Mouse (Mus musculus) hindbrain, postnatal 0 days (tissue): Measurements from ENCODE around the gene Calhm4. TPM values are rescaled to one million over a fixed set of nuclear protein-coding genes. Genes with fewer than 3 reads are reported as not detected.

Experiments
- ATAC-seq: fragments of 200-750 bp; cut with Nextera tagmentation; 2 replicates; pipeline ENCODE4 v1.8.0; 2017; ENCODE audit warnings: mild to moderate bottlenecking, moderate TSS enrichment, moderate library complexity
- DNase-seq: peaks from one replicate; pipeline ENCODE4 v3.0.0-alpha.2; 2015; ENCODE audit warnings: low spot score
- H3K27ac ChIP-seq: fragments of 300-500 bp; sonication (generic); 2 replicates; pipeline ENCODE4 v1.5.1; 2014; ENCODE audit warnings: mild to moderate bottlenecking
- H3K27me3 ChIP-seq: fragments of 300-500 bp; sonication (generic); 2 replicates; pipeline ENCODE4 v1.6.1; 2014; ENCODE audit warnings: low read length, mixed read lengths; ENCODE audit not compliant: insufficient read depth
- H3K36me3 ChIP-seq: fragments of 300-500 bp; sonication (generic); 2 replicates; pipeline ENCODE4 v1.6.1; 2014; ENCODE audit warnings: low read length, mixed read lengths; ENCODE audit not compliant: insufficient read depth
- H3K4me1 ChIP-seq: fragments of 300-500 bp; sonication (generic); 2 replicates; pipeline ENCODE4 v1.6.1; 2014; ENCODE audit warnings: antibody characterized with exemption, low read length, mixed read lengths; ENCODE audit not compliant: insufficient read depth
- H3K4me2 ChIP-seq: fragments of 300-500 bp; sonication (generic); 2 replicates; pipeline ENCODE4 v1.6.1; 2014; ENCODE audit warnings: low read depth, mild to moderate bottlenecking, low read length, moderate library complexity, mixed read lengths
- H3K4me3 ChIP-seq: fragments of 300-500 bp; sonication (generic); 2 replicates; pipeline ENCODE4 v1.5.1; 2014; ENCODE audit warnings: low read length
- H3K9ac ChIP-seq: fragments of 300-500 bp; sonication (generic); replicated peaks from 2 replicates; pipeline ENCODE4 v1.6.1; 2014; ENCODE audit warnings: mild to moderate bottlenecking, low read length, moderate library complexity, mixed read lengths
- H3K9me3 ChIP-seq: fragments of 300-500 bp; sonication (generic); 2 replicates; pipeline ENCODE4 v1.6.1; 2016; ENCODE audit warnings: low read length, mixed read lengths
- CTCF ChIP-seq: IDR thresholded peaks from 2 replicates; pipeline ENCODE4 v1.5.1; 2016; ENCODE audit warnings: antibody characterized with exemption, control low read depth, low read depth
- WGBS: fragments of 180-500 bp; shearing (Covaris S2); extraction: QIAGEN DNeasy Blood & Tissue Kit; methylation state at CpG from one replicate; pipeline ENCODE4 v1.1.7; 2014; 5-methylcytosine and 5-hydroxymethylcytosine counted together
- polyA plus RNA-seq: library from polyadenylated mRNA; unstranded; fragments of >200 nt; fragmentation: Nextera tagmentation; extraction: Ambion mirVana; gene quantifications from 2 replicates; pipeline ENCODE4 v1.2.1, GENCODE M21; 2015
- total RNA-seq: library from RNA; depleted of rRNA; stranded (reverse); fragments of >200 nt; gene quantifications from 2 replicates; pipeline ENCODE4 v1.2.3, GENCODE M21; 2014; rRNA removed

Gene Calhm4
- total RNA-seq: not detected in 2 replicates
- polyA plus RNA-seq: not detected in 2 replicates

GRCm38 (mm10) chr10:34044210-34044609 is at the start of gene Calhm4:
TSS of gene Calhm4 (minus strand) at chr10:34044310.
- Histone ChIP-seq H3K4me1 (no peaks in the 10 kb centered on the region), H3K27me3 (no peaks in the 10 kb centered on the region), H3K4me2 (no peak within 1 kb of the TSS), H3K27ac (no peak within 1 kb of the TSS), H3K36me3 (no peaks in the 10 kb centered on the region), H3K9me3 (no peaks in the 10 kb centered on the region), H3K4me3 (no peak within 1 kb of the TSS), H3K9ac (no peak within 1 kb of the TSS)
- ATAC-seq (no peak), DNase-seq (no peak)
- TF ChIP-seq CTCF: no peak
- WGBS: 85% methylated on average over 5 of the region's 5 CpGs

- H3K4me1 ChIP-seq: peaks cover 3% of the 10 kb centered on the region; the same call in 1 of the 2 replicates
Observed at GRCm38 (mm10) chr10:34091888-34092287, 47.8 kb upstream of the Calhm4 start.

GRCm38 (mm10) chr10:34090481-34090880 is 46.4 kb upstream of the Calhm4 start:
- Histone ChIP-seq H3K27me3 (no peaks in the 10 kb centered on the region), H3K4me3 (no peak overlapping the region), H3K36me3 (no peaks in the 10 kb centered on the region), H3K4me1 (no peaks in the 10 kb centered on the region; the same call in 1 of the 2 replicates), H3K27ac (no peak overlapping the region), H3K9ac (no peak overlapping the region), H3K9me3 (no peaks in the 10 kb centered on the region), H3K4me2 (no peak overlapping the region)
- no peak for TF ChIP-seq CTCF
- WGBS: 83% methylated on average over 1 of the region's 1 CpGs
- DNase-seq (peak; percentile 18), ATAC-seq (no peak)

More at GRCm38 (mm10) chr10:34091888-34092287, 47.8 kb upstream of the Calhm4 start:
- Histone ChIP-seq H3K9me3 (no peaks in the 10 kb centered on the region), H3K4me2 (no peak overlapping the region), H3K4me3 (no peak overlapping the region), H3K27me3 (no peaks in the 10 kb centered on the region), H3K36me3 (no peaks in the 10 kb centered on the region), H3K27ac (no peak overlapping the region), H3K9ac (no peak overlapping the region)
- no peak for TF ChIP-seq CTCF
- ATAC-seq: no peak
- WGBS: 56% methylated on average over 5 of the region's 5 CpGs
- peak; percentile 8 for DNase-seq

- Histone ChIP-seq H3K4me1 (no peaks in the 10 kb centered on the region), H3K36me3 (no peaks in the 10 kb centered on the region), H3K4me2 (no peak overlapping the region), H3K4me3 (no peak overlapping the region), H3K27ac (no peak overlapping the region), H3K9ac (no peak overlapping the region), H3K9me3 (no peaks in the 10 kb centered on the region), H3K27me3 (no peaks in the 10 kb centered on the region)
- DNase-seq (no peak), ATAC-seq (no peak)
- TF ChIP-seq CTCF: no peak
- 84% methylated on average over 3 of the region's 3 CpGs for WGBS
Observed at GRCm38 (mm10) chr10:34089517-34089916, 45.4 kb upstream of the Calhm4 start.

- no peak overlapping the region for H3K4me2 ChIP-seq
- H3K27ac ChIP-seq: no peak overlapping the region
- H3K4me1 ChIP-seq: no peaks in the 10 kb centered on the region
- 90% methylated on average over 2 of the region's 2 CpGs for WGBS
- no peaks in the 10 kb centered on the region for H3K36me3 ChIP-seq
- no peak overlapping the region for H3K4me3 ChIP-seq
- H3K27me3 ChIP-seq: no peaks in the 10 kb centered on the region
- H3K9me3 ChIP-seq: no peaks in the 10 kb centered on the region
- ATAC-seq: no peak
- H3K9ac ChIP-seq: no peak overlapping the region
- no peak for TF ChIP-seq CTCF
- DNase-seq: no peak
Observed at GRCm38 (mm10) chr10:34088515-34088914, 44.4 kb upstream of the Calhm4 start.

GRCm38 (mm10) chr10:34086514-34086913 is 42.4 kb upstream of the Calhm4 start:
- H3K27me3 ChIP-seq: no peaks in the 10 kb centered on the region
- ATAC-seq: no peak
- no peaks in the 10 kb centered on the region for H3K4me1 ChIP-seq
- no peak for DNase-seq
- no peak overlapping the region for H3K4me2 ChIP-seq
- 94% methylated on average over 1 of the region's 1 CpGs for WGBS
- H3K4me3 ChIP-seq: no peak overlapping the region
- no peak overlapping the region for H3K9ac ChIP-seq
- H3K36me3 ChIP-seq: no peaks in the 10 kb centered on the region
- no peak overlapping the region for H3K27ac ChIP-seq
- no peak for TF ChIP-seq CTCF
- H3K9me3 ChIP-seq: no peaks in the 10 kb centered on the region

GRCm38 (mm10) chr10:34074522-34075200 is 30.6 kb upstream of the Calhm4 start:
- no peaks in the 10 kb centered on the region for H3K4me1 ChIP-seq
- H3K4me2 ChIP-seq: no peak overlapping the region
- no peaks in the 10 kb centered on the region for H3K9me3 ChIP-seq
- DNase-seq (no peak), ATAC-seq (no peak)
- WGBS: 78% methylated on average over 5 of the region's 5 CpGs
- TF ChIP-seq CTCF: no peak
- H3K4me3 ChIP-seq: no peak overlapping the region
- H3K9ac ChIP-seq: no peak overlapping the region
- H3K27ac ChIP-seq: no peak overlapping the region
- no peaks in the 10 kb centered on the region for H3K36me3 ChIP-seq
- H3K27me3 ChIP-seq: no peaks in the 10 kb centered on the region
